Mouse (Mus musculus) liver, postnatal 0 days (tissue): ENCODE measurements around the gene Cpt1c. TPM values are rescaled to one million over a fixed set of nuclear protein-coding genes. Genes with fewer than 3 reads are reported as not detected.

Source experiments
- ATAC-seq: fragments of 200-750 bp; cut with Nextera tagmentation; 2 replicates; pipeline ENCODE4 v1.8.0; 2017; ENCODE audit warnings: mild to moderate bottlenecking, moderate library complexity
- DNase-seq: peaks from one replicate; pipeline ENCODE4 v3.0.0-alpha.2; 2016
- H3K27ac ChIP-seq: fragments of 300-500 bp; sonication (generic); 2 replicates; pipeline ENCODE4 v1.5.1; 2014; ENCODE audit warnings: antibody characterized with exemption, moderate library complexity, mild to moderate bottlenecking, low read depth
- H3K27me3 ChIP-seq: fragments of 300-500 bp; sonication (generic); 2 replicates; pipeline ENCODE4 v1.6.1; 2014; ENCODE audit warnings: low read length, control low read depth, mixed read lengths; ENCODE audit not compliant: insufficient read depth
- H3K36me3 ChIP-seq: fragments of 300-500 bp; sonication (generic); replicated peaks from 2 replicates; pipeline ENCODE4 v1.6.1; 2014; ENCODE audit warnings: mild to moderate bottlenecking, control low read depth, low read length, moderate library complexity, mixed read lengths; ENCODE audit not compliant: insufficient read depth
- H3K4me1 ChIP-seq: fragments of 300-500 bp; sonication (generic); 2 replicates; pipeline ENCODE4 v1.6.1; 2014; ENCODE audit warnings: antibody characterized with exemption, mild to moderate bottlenecking, control low read depth; ENCODE audit not compliant: insufficient read depth
- H3K4me2 ChIP-seq: fragments of 300-500 bp; sonication (generic); 2 replicates; pipeline ENCODE4 v1.6.1; 2014; ENCODE audit warnings: low read depth, mild to moderate bottlenecking, low read length, moderate library complexity, mixed read lengths
- H3K4me3 ChIP-seq: fragments of 300-500 bp; sonication (generic); 2 replicates; pipeline ENCODE4 v1.5.1; 2014; ENCODE audit warnings: low read depth, low read length
- H3K9ac ChIP-seq: fragments of 300-500 bp; sonication (generic); replicated peaks from 2 replicates; pipeline ENCODE4 v1.6.1; 2014; ENCODE audit warnings: mild to moderate bottlenecking, moderate library complexity
- H3K9me3 ChIP-seq: fragments of 300-500 bp; sonication (generic); 2 replicates; pipeline ENCODE4 v1.6.1; 2016; ENCODE audit warnings: mild to moderate bottlenecking, control low read depth, low read length, mixed read lengths
- CTCF ChIP-seq: sonication (generic); IDR thresholded peaks from 2 replicates; pipeline ENCODE4 v1.5.1; 2016; ENCODE audit warnings: antibody characterized with exemption, low read depth
- EP300 ChIP-seq: IDR thresholded peaks from 2 replicates; pipeline ENCODE4 v1.6.1; 2016; ENCODE audit warnings: antibody characterized with exemption, low read depth, mild to moderate bottlenecking
- WGBS: fragments of 180-500 bp; shearing (Covaris S2); extraction: QIAGEN DNeasy Blood & Tissue Kit; methylation state at CpG from one replicate; pipeline ENCODE4 v1.1.7; 2014; ENCODE audit not compliant: insufficient replicate concordance; 5-methylcytosine and 5-hydroxymethylcytosine counted together
- polyA plus RNA-seq: library from polyadenylated mRNA; unstranded; fragments of >200 nt; fragmentation: Nextera tagmentation; extraction: Ambion mirVana; gene quantifications from 2 replicates; pipeline ENCODE4 v1.2.1, GENCODE M21; 2015

Cpt1c gene
- polyA plus RNA-seq, 1 experiment from 2014 or later, result 1.1 TPM

- Histone ChIP-seq H3K4me2 (peak overlapping the region; percentile 89; the same call in 1 of the 2 replicates), H3K27me3 (peaks cover 3% of the 10 kb centered on the region; the same call in 1 of the 2 replicates), H3K4me1 (peaks cover 15% of the 10 kb centered on the region), H3K9ac (no peak overlapping the region), H3K36me3 (no peaks in the 10 kb centered on the region), H3K27ac (no peak overlapping the region), H3K4me3 (no peak overlapping the region), H3K9me3 (no peaks in the 10 kb centered on the region)
- DNase-seq (no peak), ATAC-seq (no peak)
- 66% methylated on average over 7 of the region's 7 CpGs for WGBS
- TF ChIP-seq EP300 (no peak), CTCF (no peak)
Measured at GRCm38 (mm10) chr7:44971142-44971541, 3.5 kb downstream of the Cpt1c start.

GRCm38 (mm10) chr7:44970231-44970691, 4.4 kb downstream of the Cpt1c start:
- no peak for TF ChIP-seq EP300
- TF ChIP-seq CTCF, result no peak
- Histone ChIP-seq H3K4me3 (peak overlapping the region; percentile 48), H3K4me1 (peaks cover 15% of the 10 kb centered on the region), H3K27ac (no peak overlapping the region), H3K9me3 (no peaks in the 10 kb centered on the region), H3K9ac (0 out of 2 replicates have a peak overlapping the region, but pooled peaks have one; percentile 34), H3K27me3 (peaks cover 3% of the 10 kb centered on the region; the same call in 1 of the 2 replicates), H3K36me3 (no peaks in the 10 kb centered on the region), H3K4me2 (peak overlapping the region; percentile 89)
- 2% methylated on average over 36 of the region's 36 CpGs for whole genome bisulfite sequencing
- DNase-seq, result peak; percentile 75
- ATAC-seq, result peak; percentile 87

- peaks cover 3% of the 10 kb centered on the region; the same call in 1 of the 2 replicates for H3K27me3 ChIP-seq
- 66% methylated on average over 14 of the region's 15 CpGs for WGBS
- no peaks in the 10 kb centered on the region for H3K9me3 ChIP-seq
- H3K4me3 ChIP-seq, result no peak overlapping the region
- no peaks in the 10 kb centered on the region for H3K36me3 ChIP-seq
- H3K4me1 ChIP-seq, result peaks cover 7% of the 10 kb centered on the region
- no peak for TF ChIP-seq EP300
- peak; percentile 23; the same call in 1 of the 2 replicates for TF ChIP-seq CTCF
- no peak overlapping the region for H3K4me2 ChIP-seq
- no peak for ATAC-seq
- DNase-seq, result no peak
- no peak overlapping the region for H3K27ac ChIP-seq
- H3K9ac ChIP-seq, result no peak overlapping the region
Measured at GRCm38 (mm10) chr7:44966638-44967037, 8.0 kb downstream of the Cpt1c start.

- H3K4me1 ChIP-seq, result peaks cover 5% of the 10 kb centered on the region
- no peak for ATAC-seq
- H3K4me3 ChIP-seq, result no peak overlapping the region
Measured at GRCm38 (mm10) chr7:44965975-44966374, 8.7 kb downstream of the Cpt1c start.

GRCm38 (mm10) chr7:44964990-44965389, 9.7 kb downstream of the Cpt1c start:
- Histone ChIP-seq H3K9ac (no peak overlapping the region), H3K9me3 (no peaks in the 10 kb centered on the region), H3K4me2 (no peak overlapping the region), H3K36me3 (no peaks in the 10 kb centered on the region), H3K4me1 (no peaks in the 10 kb centered on the region), H3K4me3 (no peak overlapping the region), H3K27ac (no peak overlapping the region), H3K27me3 (no peaks in the 10 kb centered on the region)
- TF ChIP-seq EP300 (no peak), CTCF (no peak)
- DNase-seq, result no peak
- ATAC-seq, result no peak
- WGBS, result 82% methylated on average over 13 of the region's 13 CpGs

More at GRCm38 (mm10) chr7:44965975-44966374, 8.7 kb downstream of the Cpt1c start:
- TF ChIP-seq EP300 (no peak), CTCF (peak; percentile 37)
- Histone ChIP-seq H3K27ac (no peak overlapping the region), H3K27me3 (peaks cover under 1% of the 10 kb centered on the region; the same call in 1 of the 2 replicates), H3K36me3 (no peaks in the 10 kb centered on the region), H3K9ac (no peak overlapping the region), H3K4me2 (no peak overlapping the region), H3K9me3 (no peaks in the 10 kb centered on the region)
- DNase-seq, result no peak
- 65% methylated on average over 7 of the region's 7 CpGs for WGBS

- Histone ChIP-seq H3K4me1 (no peaks in the 10 kb centered on the region), H3K27me3 (no peaks in the 10 kb centered on the region), H3K9me3 (no peaks in the 10 kb centered on the region), H3K9ac (no peak overlapping the region), H3K27ac (no peak overlapping the region), H3K4me3 (no peak overlapping the region), H3K36me3 (no peaks in the 10 kb centered on the region), H3K4me2 (no peak overlapping the region)
- WGBS, result 64% methylated on average over 5 of the region's 5 CpGs
- no peak for TF ChIP-seq CTCF
- TF ChIP-seq EP300, result no peak
- ATAC-seq (no peak), DNase-seq (no peak)
Measured at GRCm38 (mm10) chr7:44962831-44963230, 11.8 kb downstream of the Cpt1c start.
